Mouse (Mus musculus) MEL (cell line): ENCODE measurements at regions not wholly inside any gene's neighbourhood (a gene's known extent, or its start where the extent isn't known, plus 50 kb on each side); places are given as distances from the start of the nearest gene placed in this dataset.

Experiments
- BHLHE40 ChIP-seq: IDR thresholded peaks from 2 replicates; pipeline ENCODE4 v1.6.1; 2012; ENCODE audit warnings: low read depth, mild to moderate bottlenecking, inconsistent platforms, low read length, improper control_type of control experiment, borderline replicate concordance
- CTCF ChIP-seq, 3 experiments: IDR thresholded peaks in 2 of 3; conservative IDR thresholded peaks in 1 of 3; 2 replicates each; pipeline ENCODE4 v1.5.1; 2011 to 2012; ENCODE audit warnings: low read length in 3 of 3, low read depth in 2 of 3, mild to moderate bottlenecking in 2 of 3, improper control_type of control experiment in 1 of 3, inconsistent platforms in 1 of 3, mixed read lengths in 1 of 3, moderate library complexity in 1 of 3; ENCODE audit not compliant: control insufficient read depth in 1 of 3, insufficient read depth in 1 of 3, poor library complexity in 1 of 3, severe bottlenecking in 1 of 3
- E2F4 ChIP-seq: IDR thresholded peaks from 2 replicates; pipeline ENCODE4 v1.6.1; 2011; ENCODE audit warnings: low read depth, low read length, improper control_type of control experiment, borderline replicate concordance
- EP300 ChIP-seq, 2 experiments: IDR thresholded peaks; 2 replicates each; pipeline ENCODE4 v1.6.1; 2011; ENCODE audit warnings: improper control_type of control experiment in 2 of 2, low read length in 2 of 2, low read depth in 1 of 2, mild to moderate bottlenecking in 1 of 2
- HCFC1 ChIP-seq: IDR thresholded peaks from 2 replicates; pipeline ENCODE4 v1.6.1; 2012; ENCODE audit warnings: low read depth, mild to moderate bottlenecking, inconsistent platforms, low read length, improper control_type of control experiment, moderate library complexity
- MAFK ChIP-seq: IDR thresholded peaks from 2 replicates; pipeline ENCODE4 v1.6.1; 2011; ENCODE audit warnings: low read depth, mild to moderate bottlenecking, low read length, improper control_type of control experiment, borderline replicate concordance
- MAZ ChIP-seq: IDR thresholded peaks from 2 replicates; pipeline ENCODE4 v1.6.1; 2012; ENCODE audit warnings: low read depth, mild to moderate bottlenecking, inconsistent platforms, low read length, improper control_type of control experiment
- MEF2A ChIP-seq: IDR thresholded peaks from 2 replicates; pipeline ENCODE4 v1.6.1; 2014; ENCODE audit warnings: low read depth, mild to moderate bottlenecking, inconsistent platforms, low read length, improper control_type of control experiment; ENCODE audit not compliant: poor library complexity, insufficient replicate concordance, severe bottlenecking; ENCODE audit errors: extremely low read depth
- MYC ChIP-seq: IDR thresholded peaks from 2 replicates; pipeline ENCODE4 v1.6.1; 2011; ENCODE audit warnings: low read depth, mild to moderate bottlenecking, low read length, improper control_type of control experiment, moderate library complexity
- POLR2A ChIP-seq, 2 experiments: IDR thresholded peaks; 2 replicates each; pipeline ENCODE4 v1.6.1; 2011 to 2012; ENCODE audit warnings: low read length in 2 of 2, mild to moderate bottlenecking in 2 of 2, control low read depth in 1 of 2, improper control_type of control experiment in 1 of 2, low read depth in 1 of 2, moderate library complexity in 1 of 2; ENCODE audit not compliant: control insufficient read depth in 1 of 2, insufficient read depth in 1 of 2, poor library complexity in 1 of 2
- ZC3H11A ChIP-seq: IDR thresholded peaks from 2 replicates; pipeline ENCODE4 v1.6.1; 2012; ENCODE audit warnings: low read depth, mild to moderate bottlenecking, inconsistent platforms, low read length, improper control_type of control experiment

GRCm38 (mm10) chr16:29842071-29842470 is 222.1 kb upstream of the Hes1 start:
- no peak for TF ChIP-seq BHLHE40
- TF ChIP-seq POLR2A (IDR thresholded peaks at IDR 0.05; ENCODE audit: control insufficient read depth in 1 of 2, insufficient read depth in 1 of 2, low read depth in 1 of 2, low read length in 2 of 2, poor library complexity in 1 of 2), result no peak
- no peak for TF ChIP-seq CTCF (IDR thresholded peaks at IDR 0.05 in 2 of 3, conservative IDR thresholded peaks at IDR 0.05 in 1 of 3; ENCODE audit: control insufficient read depth in 1 of 3, insufficient read depth in 1 of 3, low read depth in 2 of 3, low read length in 3 of 3, poor library complexity in 1 of 3, severe bottlenecking in 1 of 3)
- TF ChIP-seq EP300 (IDR thresholded peaks at IDR 0.05; ENCODE audit: low read depth in 1 of 2, low read length in 2 of 2), result no peak
- no peak for TF ChIP-seq MEF2A
- TF ChIP-seq MYC, result no peak
- no peak for TF ChIP-seq E2F4
- no peak for TF ChIP-seq ZC3H11A
- TF ChIP-seq MAFK, result no peak
- TF ChIP-seq HCFC1, result no peak
- TF ChIP-seq MAZ, result no peak
